12 mouse cellular contexts compared by ENCODE assay signal in the genomic region with DNA sequence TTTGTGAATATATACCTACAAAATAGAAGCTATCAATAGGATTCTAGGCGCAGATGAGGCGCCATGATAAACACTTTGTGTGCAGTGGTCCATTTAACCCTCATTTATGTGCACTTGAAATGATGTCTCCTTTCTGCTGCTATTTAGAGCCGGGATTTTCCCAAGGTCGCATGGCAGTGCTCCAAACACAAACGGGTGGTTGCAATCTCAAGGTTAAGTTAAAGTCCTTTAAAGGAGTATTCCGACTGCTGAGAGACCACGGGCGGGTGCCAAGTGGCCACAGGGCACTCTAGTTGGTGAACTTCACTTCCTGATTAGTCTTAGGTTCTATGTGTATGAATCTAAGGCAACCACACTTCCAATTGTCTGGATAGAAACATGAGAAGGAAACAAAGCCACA.
DNase-seq lines count a peak whose midpoint lies in the region; ATAC-seq and TF ChIP-seq lines count a peak whose summit lies in the region.
"Had no signal": no experiment of that assay in that cellular context is flagged by ENCODE, and none has a peak within 500 bp of the region (broad histone marks: within the 10 kb centered on the region; RNA-seq: fewer than 3 reads in every experiment).

No protein-coding gene starts in this region.

- TF ChIP-seq EP300 in CH12.LX (IDR thresholded peaks at IDR 0.05; ENCODE audit: low read length): no peak

- DNase-seq in CH12.LX (ENCODE audit: extremely low read depth) (no peak), ES-CJ7 (ENCODE audit: low read depth, low spot score) (peak; percentile 5)
- peak; percentile 22 to 46 for DNase-seq in heart, adult 9 months (ENCODE audit: low spot score in 2 of 2)
- DNase-seq in kidney, postnatal 10 days: peak; percentile 48
- no peak for DNase-seq in thymus, postnatal 14 days
- DNase-seq in cerebellum, postnatal 25 days: no peak
- DNase-seq: cerebellum, adult 8-10 months had no signal

- peaks cover 0 to 7% of the 10 kb centered on the region in 2 experiments; a peak in 2 of 4 replicates for H3K4me1 ChIP-seq in CH12.LX (ENCODE audit: control insufficient read depth in 1 of 2, insufficient read depth in 2 of 2)
- H3K4me1 ChIP-seq: liver, embryonic 15.5 days; megakaryocyte, embryonic 14.5 days had no signal

- H3K4me3 ChIP-seq in CH12.LX (replicated peaks in 1 of 3; ENCODE audit: low read depth in 2 of 3, low read length in 2 of 3, poor library complexity in 1 of 3): no peak overlapping the region
- H3K4me3 ChIP-seq: embryonic facial prominence, embryonic 12.5 days; liver, embryonic 15.5 days; megakaryocyte, embryonic 14.5 days had no signal

- no peak for TF ChIP-seq CTCF in CH12.LX (conservative IDR thresholded peaks at IDR 0.05 in 1 of 2, IDR thresholded peaks at IDR 0.05 in 1 of 2; ENCODE audit: low read depth in 2 of 2, low read length in 2 of 2)

- H3K27me3 ChIP-seq in CH12.LX (replicated peaks): no peaks in the 10 kb centered on the region
- H3K27me3 ChIP-seq: embryonic facial prominence, embryonic 12.5 days; liver, embryonic 15.5 days; megakaryocyte, embryonic 14.5 days had no signal

- H3K27ac ChIP-seq in CH12.LX (ENCODE audit: insufficient read depth, low read depth): no peak overlapping the region
- H3K27ac ChIP-seq: embryonic facial prominence, embryonic 12.5 days; liver, embryonic 15.5 days had no signal

- TF ChIP-seq POLR2A in CH12.LX (IDR thresholded peaks at IDR 0.05; ENCODE audit: low read depth, low read length): no peak

- no peaks in the 10 kb centered on the region for H3K36me3 ChIP-seq in CH12.LX (replicated peaks in 1 of 2; ENCODE audit: control insufficient read depth in 1 of 2, insufficient read depth in 1 of 2, low read length in 1 of 2)
- H3K36me3 ChIP-seq: embryonic facial prominence, embryonic 12.5 days; liver, embryonic 15.5 days had no signal

- ATAC-seq in monocyte, adult 5-6 weeks (replicated peaks; ENCODE audit: insufficient number of reproducible peaks, low FRiP score, low TSS enrichment, poor library complexity, severe bottlenecking): no peak
- ATAC-seq: forebrain, embryonic 14.5 days had no signal

- H3K4me2 ChIP-seq in CH12.LX (ENCODE audit: insufficient read depth, low read depth, poor library complexity, severe bottlenecking): no peak overlapping the region
- H3K4me2 ChIP-seq: embryonic facial prominence, embryonic 12.5 days; liver, embryonic 15.5 days had no signal

- in situ Hi-C loops in CH12.LX (cut with MboI; ENCODE audit: low pct_ligation_motif_present, low pct_unique_long_range_greater_than_20kb, low sequenced_read_pairs): no loop called here

- H3K79me2 ChIP-seq in CH12.LX (replicated peaks; ENCODE audit: control insufficient read depth, extremely low read depth, insufficient read depth, poor library complexity, severe bottlenecking): no peaks in the 10 kb centered on the region

- dilution Hi-C loops in CH12.LX (cut with MboI; ENCODE audit: extremely low pct_ligation_motif_present, extremely low pct_unique_long_range_greater_than_20kb, low sequenced_read_pairs): no loop called here

- no peak overlapping the region for H3K9ac ChIP-seq in CH12.LX (ENCODE audit: insufficient read depth, low read depth)
- H3K9ac ChIP-seq: embryonic facial prominence, embryonic 12.5 days; liver, embryonic 15.5 days had no signal

- no peaks in the 10 kb centered on the region for H3K9me3 ChIP-seq in CH12.LX (replicated peaks; ENCODE audit: low read length)
- H3K9me3 ChIP-seq: embryonic facial prominence, embryonic 12.5 days; liver, embryonic 15.5 days; megakaryocyte, embryonic 14.5 days had no signal

- TF ChIP-seq RAD21 in CH12.LX (IDR thresholded peaks at IDR 0.05; ENCODE audit: low read depth, low read length): no peak

TF ChIP-seq in CH12.LX, 34 proteins besides CTCF, POLR2A, EP300 and RAD21:
- TF ChIP-seq ZKSCAN1 (IDR thresholded peaks at IDR 0.05; ENCODE audit: borderline replicate concordance, low read depth, low read length) (no peak), MEF2A (IDR thresholded peaks at IDR 0.05; ENCODE audit: borderline replicate concordance, low read depth, low read length) (peak; percentile 33; the same call in 1 of the 2 replicates)
TF ChIP-seq in CH12.LX: peak in this region for 1.

Comparison
In these comparisons a context has a peak if more than half of its experiments do, and no peak if none do; other contexts are left out.
1. DNase-seq: peak in ES-CJ7 (single experiment), heart, adult 9 months (2 of 2) and kidney, postnatal 10 days (single experiment); none in CH12.LX (single experiment), thymus, postnatal 14 days (single experiment) and cerebellum, postnatal 25 days (0 of 2).